Mouse (Mus musculus): Measurements from ENCODE around the gene Slc19a3.

DNA sequence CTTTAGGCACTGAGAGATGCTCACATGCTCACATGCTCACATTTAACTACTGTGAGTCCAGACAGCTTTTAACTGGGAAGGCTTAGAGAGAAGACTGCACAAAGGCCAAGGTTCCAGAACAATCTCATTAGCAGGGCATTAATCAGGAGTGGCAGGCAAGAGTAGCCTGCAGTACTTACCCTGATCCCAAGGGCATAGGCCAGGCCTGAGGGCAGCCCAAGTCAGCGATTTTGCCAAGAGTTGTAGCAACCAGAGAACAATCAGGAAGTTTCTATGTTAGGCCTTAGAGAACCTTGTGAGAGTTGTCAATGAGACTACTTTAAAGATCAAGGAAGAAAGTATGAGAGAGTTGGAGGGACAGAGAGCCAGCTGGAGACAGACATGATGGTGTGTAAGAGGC, 20.2 kb upstream of the Slc19a3 start:
- TF ChIP-seq CTCF (IDR thresholded peaks at IDR 0.05; ENCODE audit: insufficient read depth, low read depth, low read length): no peak
- no peak for TF ChIP-seq POLR2A (IDR thresholded peaks at IDR 0.05; ENCODE audit: insufficient read depth, low read depth, low read length)
